Mouse (Mus musculus) embryonic fibroblast, embryonic 13.5 days (primary cell): ENCODE measurements around the gene Vps54.

Source experiments
- CTCF ChIP-seq: IDR thresholded peaks from 2 replicates; pipeline ENCODE4 v1.5.1; 2011; ENCODE audit warnings: mild to moderate bottlenecking, control low read depth, low read length, moderate library complexity, borderline replicate concordance; ENCODE audit not compliant: insufficient read depth
- POLR2A ChIP-seq: IDR thresholded peaks from 2 replicates; pipeline ENCODE4 v1.6.1; 2011; ENCODE audit warnings: low read depth, mild to moderate bottlenecking, control low read depth, low read length, moderate library complexity

GRCm38 (mm10) chr11:21223539-21223938, 15.5 kb upstream of the Vps54 start:
- no peak for TF ChIP-seq POLR2A
- no peak for TF ChIP-seq CTCF
